Mouse (Mus musculus) olfactory bulb, adult 2 months (tissue): Measurements from ENCODE around the gene Ttc19. TPM values are rescaled to one million over a fixed set of nuclear protein-coding genes. Genes with fewer than 3 reads are reported as not detected.

Source experiments
- H3K27ac ChIP-seq: fragments of 200-500 bp; 2 replicates; pipeline ENCODE4 v1.5.1; 2012; ENCODE audit warnings: low read depth, low read length; ENCODE audit not compliant: insufficient read depth
- H3K4me1 ChIP-seq: fragments of 200-500 bp; 2 replicates; pipeline ENCODE4 v1.6.1; 2012; ENCODE audit warnings: low read length; ENCODE audit not compliant: control insufficient read depth, insufficient read depth
- H3K4me3 ChIP-seq: fragments of 200-500 bp; 2 replicates; pipeline ENCODE4 v1.5.1; 2012; ENCODE audit warnings: mild to moderate bottlenecking, low read depth, low read length, moderate library complexity; ENCODE audit not compliant: insufficient read depth
- CTCF ChIP-seq: fragments of 200-500 bp; IDR thresholded peaks from 2 replicates; pipeline ENCODE4 v1.5.1; 2012; ENCODE audit warnings: low read depth, mild to moderate bottlenecking, low read length, moderate library complexity; ENCODE audit not compliant: insufficient read depth
- POLR2A ChIP-seq: fragments of 200-500 bp; IDR thresholded peaks from 2 replicates; pipeline ENCODE4 v1.6.1; 2012; ENCODE audit warnings: mild to moderate bottlenecking, low read depth, low read length, moderate library complexity; ENCODE audit not compliant: insufficient read depth
- WGBS: fragments of 180-500 bp; shearing (Covaris S2); methylation state at CpG from one replicate; pipeline ENCODE4 v1.1.7; 2018; 5-methylcytosine and 5-hydroxymethylcytosine counted together
- polyA plus RNA-seq: library from polyadenylated mRNA; stranded (reverse); fragments of >200 nt; gene quantifications from 2 replicates; pipeline ENCODE4 v1.2.4, GENCODE M21; 2012; ENCODE audit warnings: low replicate concordance; ENCODE audit not compliant: missing spikeins, insufficient read depth, insufficient read length

Gene Ttc19
- polyA plus RNA-seq, 1 experiment, result not detected

- no peak overlapping the region for H3K4me3 ChIP-seq
- no peak overlapping the region for H3K27ac ChIP-seq
- peaks cover 16% of the 10 kb centered on the region for H3K4me1 ChIP-seq
- TF ChIP-seq POLR2A, result no peak
- TF ChIP-seq CTCF, result no peak
- 77% methylated on average over 11 of the region's 11 CpGs for WGBS
Measured at GRCm38 (mm10) chr11:62251047-62251446, 30.2 kb upstream of the Ttc19 start.

- peaks cover 13% of the 10 kb centered on the region for H3K4me1 ChIP-seq
- no peak overlapping the region for H3K27ac ChIP-seq
- H3K4me3 ChIP-seq, result no peak overlapping the region
- 86% methylated on average over 5 of the region's 5 CpGs for whole genome bisulfite sequencing
- TF ChIP-seq POLR2A, result no peak
- no peak for TF ChIP-seq CTCF
Measured at GRCm38 (mm10) chr11:62253380-62253779, 27.9 kb upstream of the Ttc19 start.

- H3K27ac ChIP-seq, result no peak overlapping the region
- H3K4me1 ChIP-seq, result peaks cover 4% of the 10 kb centered on the region
- TF ChIP-seq POLR2A (no peak), CTCF (no peak)
- H3K4me3 ChIP-seq, result no peak overlapping the region
- 59% methylated on average over 5 of the region's 5 CpGs for WGBS
Measured at GRCm38 (mm10) chr11:62259214-62259613, 22.1 kb upstream of the Ttc19 start.

- WGBS, result 77% methylated on average over 7 of the region's 7 CpGs
- TF ChIP-seq CTCF, result no peak
- no peak for TF ChIP-seq POLR2A
- peaks cover 4% of the 10 kb centered on the region for H3K4me1 ChIP-seq
- H3K4me3 ChIP-seq, result no peak overlapping the region
- no peak overlapping the region for H3K27ac ChIP-seq
Measured at GRCm38 (mm10) chr11:62263599-62263998, 17.7 kb upstream of the Ttc19 start.

GRCm38 (mm10) chr11:62264018-62264417, 17.3 kb upstream of the Ttc19 start:
- TF ChIP-seq CTCF (no peak), POLR2A (no peak)
- WGBS, result 74% methylated on average over 7 of the region's 7 CpGs
- Histone ChIP-seq H3K27ac (no peak overlapping the region), H3K4me1 (peaks cover under 1% of the 10 kb centered on the region), H3K4me3 (no peak overlapping the region)

- Histone ChIP-seq H3K4me1 (no peaks in the 10 kb centered on the region; the same call in none of the 2 replicates), H3K27ac (no peak overlapping the region)
- WGBS, result 80% methylated on average over 7 of the region's 7 CpGs
Measured at GRCm38 (mm10) chr11:62265642-62266041, 15.6 kb upstream of the Ttc19 start.

GRCm38 (mm10) chr11:62266466-62267214, 14.6 kb upstream of the Ttc19 start:
- H3K4me1 ChIP-seq, result no peaks in the 10 kb centered on the region; the same call in none of the 2 replicates

More at GRCm38 (mm10) chr11:62265642-62266041, 15.6 kb upstream of the Ttc19 start:
- H3K4me3 ChIP-seq, result no peak overlapping the region
- TF ChIP-seq CTCF (no peak), POLR2A (no peak)

GRCm38 (mm10) chr11:62268381-62268780, 12.9 kb upstream of the Ttc19 start:
- 84% methylated on average over 8 of the region's 8 CpGs for WGBS

More at GRCm38 (mm10) chr11:62266466-62267214, 14.6 kb upstream of the Ttc19 start:
- Histone ChIP-seq H3K27ac (no peak overlapping the region), H3K4me3 (no peak overlapping the region)
- 80% methylated on average over 17 of the region's 17 CpGs for WGBS
- no peak for TF ChIP-seq POLR2A
- TF ChIP-seq CTCF, result no peak

GRCm38 (mm10) chr11:62269097-62269496, 12.2 kb upstream of the Ttc19 start:
- no peak overlapping the region for H3K4me3 ChIP-seq
- no peak for TF ChIP-seq CTCF
- no peak for TF ChIP-seq POLR2A
- WGBS, result 77% methylated on average over 12 of the region's 12 CpGs

More at GRCm38 (mm10) chr11:62268381-62268780, 12.9 kb upstream of the Ttc19 start:
- H3K4me1 ChIP-seq, result no peaks in the 10 kb centered on the region; the same call in none of the 2 replicates
- H3K4me3 ChIP-seq, result no peak overlapping the region
- H3K27ac ChIP-seq, result no peak overlapping the region
- TF ChIP-seq CTCF (no peak), POLR2A (no peak)

More at GRCm38 (mm10) chr11:62269097-62269496, 12.2 kb upstream of the Ttc19 start:
- no peak overlapping the region for H3K27ac ChIP-seq
- no peaks in the 10 kb centered on the region; the same call in none of the 2 replicates for H3K4me1 ChIP-seq
